Mouse (Mus musculus) midbrain, embryonic 13.5 days (tissue): ENCODE measurements around the gene Anapc10. TPM values are rescaled to one million over a fixed set of nuclear protein-coding genes. Genes with fewer than 3 reads are reported as not detected.
A peak's percentile ranks its signal among the peaks of the same experiment; 100 is the strongest.
"Not testable (repeated sequence)": the region's sequence is repeated elsewhere in the genome, so short reads cannot be mapped to it uniquely, and the experiment has no call there.

Experiments used
- ATAC-seq: fragments of 200-750 bp; cut with Nextera tagmentation; 2 replicates; pipeline ENCODE4 v1.8.0; 2017; ENCODE audit warnings: mild to moderate bottlenecking, moderate TSS enrichment, moderate library complexity
- H3K27ac ChIP-seq: fragments of 300-500 bp; sonication (generic); 2 replicates; pipeline ENCODE4 v1.5.1; 2015; ENCODE audit warnings: inconsistent platforms, mild to moderate bottlenecking, moderate library complexity
- H3K27me3 ChIP-seq: fragments of 300-500 bp; sonication (generic); 2 replicates; pipeline ENCODE4 v1.6.1; 2015; ENCODE audit warnings: mild to moderate bottlenecking, inconsistent platforms
- H3K36me3 ChIP-seq: fragments of 300-500 bp; sonication (generic); 2 replicates; pipeline ENCODE4 v1.6.1; 2015; ENCODE audit warnings: mild to moderate bottlenecking, inconsistent platforms
- H3K4me1 ChIP-seq: fragments of 300-500 bp; sonication (generic); replicated peaks from 2 replicates; pipeline ENCODE4 v1.6.1; 2015; ENCODE audit warnings: inconsistent platforms
- H3K4me2 ChIP-seq: fragments of 300-500 bp; sonication (generic); replicated peaks from 2 replicates; pipeline ENCODE4 v1.6.1; 2015; ENCODE audit warnings: moderate library complexity, mild to moderate bottlenecking, inconsistent platforms
- H3K4me3 ChIP-seq: fragments of 300-500 bp; sonication (generic); replicated peaks from 2 replicates; pipeline ENCODE4 v1.5.1; 2015; ENCODE audit warnings: mild to moderate bottlenecking, inconsistent platforms
- H3K9ac ChIP-seq: fragments of 300-500 bp; sonication (generic); replicated peaks from 2 replicates; pipeline ENCODE4 v1.6.1; 2015; ENCODE audit warnings: mild to moderate bottlenecking, inconsistent platforms
- H3K9me3 ChIP-seq: fragments of 300-500 bp; sonication (generic); 2 replicates; pipeline ENCODE4 v1.6.1; 2016; ENCODE audit warnings: mild to moderate bottlenecking, inconsistent platforms
- WGBS: fragments of 180-500 bp; shearing (Covaris S2); methylation state at CpG from one replicate; pipeline ENCODE4 v1.1.7; 2015; 5-methylcytosine and 5-hydroxymethylcytosine counted together
- polyA plus RNA-seq: library from polyadenylated mRNA; unstranded; fragments of >200 nt; fragmentation: Nextera tagmentation; extraction: Ambion mirVana; gene quantifications from 2 replicates; pipeline ENCODE4 v1.2.1, GENCODE M21; 2015

Gene Anapc10
- polyA plus RNA-seq, 1 experiment from 2014 or later, result 44.5 TPM

DNA sequence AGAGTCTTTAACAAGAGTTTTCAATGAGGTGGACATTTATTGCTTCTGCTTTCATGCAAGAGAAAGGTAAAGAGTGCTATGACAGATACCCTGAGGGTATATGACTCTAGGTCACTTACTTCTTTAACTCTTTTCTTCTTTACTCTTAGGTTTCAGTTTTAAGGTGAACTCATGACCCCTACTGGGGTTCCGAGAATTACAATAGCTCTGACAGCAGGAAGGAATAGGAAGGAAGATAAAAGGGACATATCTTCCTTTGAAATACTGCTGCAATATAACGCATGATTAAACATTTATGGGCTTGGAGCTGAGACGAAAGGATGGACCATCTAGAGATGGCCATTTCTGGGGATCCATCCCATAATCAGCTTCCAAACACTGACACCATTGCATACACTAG lies 13.0 kb downstream of the Anapc10 start:
- 66% methylated on average over 3 of the region's 3 CpGs for WGBS
- H3K4me3 ChIP-seq, result no peak overlapping the region
- H3K4me2 ChIP-seq, result no peak overlapping the region
- H3K36me3 ChIP-seq, result peaks cover 44% of the 10 kb centered on the region
- H3K9me3 ChIP-seq, result no peaks in the 10 kb centered on the region
- no peak for ATAC-seq
- H3K9ac ChIP-seq, result no peak overlapping the region
- H3K27ac ChIP-seq, result no peak overlapping the region
- no peaks in the 10 kb centered on the region for H3K4me1 ChIP-seq
- H3K27me3 ChIP-seq, result no peaks in the 10 kb centered on the region

- no peak overlapping the region for H3K9ac ChIP-seq
- 100% methylated on average over 1 of the region's 1 CpGs for WGBS
Observed at GRCm38 (mm10) chr8:79727900-79728299, 16.3 kb downstream of the Anapc10 start.

DNA sequence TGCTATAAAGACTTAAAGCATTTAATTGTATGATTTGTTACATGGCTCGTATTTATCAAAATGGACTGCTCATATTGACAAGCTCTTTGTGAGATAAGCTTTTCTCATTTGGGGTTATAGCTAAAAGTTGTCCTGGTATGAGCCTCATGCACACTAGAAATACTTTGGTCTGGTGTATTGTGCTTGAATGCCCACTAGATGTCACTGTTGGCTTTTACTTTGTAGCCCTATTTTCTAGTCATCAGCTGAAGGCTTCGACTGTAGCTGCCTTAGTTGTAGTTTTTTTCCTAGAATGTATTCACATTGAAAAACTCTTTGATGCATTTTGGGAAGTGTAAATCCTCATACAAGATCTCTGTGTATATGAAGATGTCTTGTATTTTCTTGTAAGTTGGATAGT lies 22.7 kb downstream of the Anapc10 start:
- Histone ChIP-seq H3K4me2 (no peak overlapping the region), H3K9me3 (no peaks in the 10 kb centered on the region), H3K4me1 (no peaks in the 10 kb centered on the region), H3K9ac (no peak overlapping the region), H3K27me3 (no peaks in the 10 kb centered on the region), H3K27ac (no peak overlapping the region), H3K36me3 (peaks cover 24% of the 10 kb centered on the region), H3K4me3 (no peak overlapping the region)
- peak; percentile 70; the same call in 1 of the 2 replicates for ATAC-seq
- 22% methylated on average over 2 of the region's 2 CpGs for WGBS

More at GRCm38 (mm10) chr8:79727900-79728299, 16.3 kb downstream of the Anapc10 start:
- Histone ChIP-seq H3K4me1 (no peaks in the 10 kb centered on the region), H3K4me3 (no peak overlapping the region), H3K9me3 (no peaks in the 10 kb centered on the region), H3K27ac (no peak overlapping the region), H3K36me3 (peaks cover 34% of the 10 kb centered on the region), H3K4me2 (no peak overlapping the region), H3K27me3 (no peaks in the 10 kb centered on the region)
- ATAC-seq, result no peak

DNA sequence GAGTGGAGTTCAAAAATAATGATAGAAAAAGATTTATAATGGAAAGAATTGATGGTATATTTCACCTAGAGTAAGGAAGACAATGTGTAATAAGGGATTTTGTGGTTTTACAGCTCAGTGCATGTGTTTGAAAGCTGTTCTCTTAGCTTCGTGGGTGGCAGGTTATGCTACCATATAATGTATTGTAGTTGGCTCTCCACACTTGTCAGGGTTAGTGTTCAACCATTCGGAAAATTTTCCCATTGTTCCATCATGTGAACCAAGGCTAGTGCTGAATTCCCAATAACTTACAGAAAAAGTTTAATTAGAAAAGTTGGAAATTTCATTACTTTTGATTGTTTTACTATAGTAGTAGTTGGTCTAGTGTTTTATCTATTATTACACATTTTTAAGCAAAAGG lies 36.6 kb downstream of the Anapc10 start:
- no peak overlapping the region for H3K4me3 ChIP-seq
- H3K36me3 ChIP-seq, result peaks cover 21% of the 10 kb centered on the region
- no peaks in the 10 kb centered on the region for H3K9me3 ChIP-seq
- no peaks in the 10 kb centered on the region for H3K27me3 ChIP-seq
- no peak overlapping the region for H3K27ac ChIP-seq
- 41% methylated on average over 2 of the region's 2 CpGs for WGBS
- no peaks in the 10 kb centered on the region; the same call in 1 of the 2 replicates for H3K4me1 ChIP-seq
- no peak overlapping the region for H3K9ac ChIP-seq
- no peak for ATAC-seq
- H3K4me2 ChIP-seq, result no peak overlapping the region

- ATAC-seq, result no peak
- Histone ChIP-seq H3K4me2 (no peak overlapping the region), H3K9me3 (no peaks in the 10 kb centered on the region), H3K9ac (no peak overlapping the region), H3K27ac (no peak overlapping the region), H3K4me3 (no peak overlapping the region), H3K27me3 (no peaks in the 10 kb centered on the region), H3K4me1 (no peaks in the 10 kb centered on the region; the same call in 1 of the 2 replicates), H3K36me3 (peaks cover 22% of the 10 kb centered on the region)
- WGBS, result 71% methylated on average over 4 of the region's 4 CpGs
Observed at GRCm38 (mm10) chr8:79748591-79748990, 37.0 kb downstream of the Anapc10 start.

DNA sequence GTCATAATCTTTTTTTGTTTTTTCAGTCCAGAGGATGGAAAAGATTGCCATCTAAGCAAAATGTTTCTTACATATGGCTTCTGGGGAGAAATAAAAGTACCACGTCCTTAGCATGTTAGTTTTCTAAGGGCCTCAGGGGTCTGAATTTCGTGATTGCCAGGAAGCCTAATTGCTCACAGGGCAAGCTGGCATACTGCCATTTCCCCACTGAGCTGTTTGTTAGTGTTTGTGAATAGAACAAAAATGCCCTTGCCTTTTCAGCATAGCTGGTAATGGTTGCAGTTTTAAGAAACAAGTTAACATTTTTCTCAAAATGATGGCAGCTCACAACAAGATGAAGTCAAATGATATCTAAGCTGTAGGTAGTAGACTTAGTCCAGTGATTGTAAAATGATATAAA lies 38.7 kb downstream of the Anapc10 start:
- Histone ChIP-seq H3K4me1 (no peaks in the 10 kb centered on the region; the same call in 1 of the 2 replicates), H3K36me3 (peaks cover 18% of the 10 kb centered on the region), H3K9me3 (no peaks in the 10 kb centered on the region), H3K4me2 (no peak overlapping the region), H3K4me3 (no peak overlapping the region), H3K27ac (no peak overlapping the region), H3K27me3 (no peaks in the 10 kb centered on the region), H3K9ac (no peak overlapping the region)
- 55% methylated on average over 2 of the region's 2 CpGs for WGBS
- ATAC-seq, result no peak

- not testable (repeated sequence) for H3K4me2 ChIP-seq, H3K9ac ChIP-seq, ATAC-seq, H3K27ac ChIP-seq, H3K9me3 ChIP-seq, H3K4me3 ChIP-seq, H3K4me1 ChIP-seq, H3K27me3 ChIP-seq, H3K36me3 ChIP-seq
- 84% methylated on average over 2 of the region's 2 CpGs for WGBS
Observed at GRCm38 (mm10) chr8:79794873-79795272, 83.3 kb downstream of the Anapc10 start.

GRCm38 (mm10) chr8:79796690-79797089 lies 85.1 kb downstream of the Anapc10 start:
- 78% methylated on average over 7 of the region's 7 CpGs for WGBS

DNA sequence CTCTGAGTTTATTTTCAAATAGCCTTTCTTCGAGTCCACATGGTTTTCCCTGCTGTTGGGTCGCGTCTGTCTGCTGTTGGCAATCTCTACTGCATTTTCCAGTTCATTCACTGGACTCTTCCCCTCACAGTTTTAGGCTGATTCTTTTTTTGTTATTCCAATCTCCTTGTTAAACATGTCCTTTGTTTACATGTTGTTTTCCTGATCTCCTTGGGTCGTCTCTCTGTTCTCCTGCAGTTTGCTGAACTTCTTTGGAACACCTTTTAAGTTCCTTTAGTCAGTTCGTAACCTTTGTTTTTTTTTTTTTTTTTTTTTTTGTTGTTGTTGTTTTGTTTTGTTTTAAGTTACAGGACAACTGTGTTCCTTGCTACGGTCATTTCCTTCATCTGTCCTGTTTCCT lies 92.9 kb downstream of the Anapc10 start:
- Histone ChIP-seq H3K4me2 (no peak overlapping the region), H3K4me3 (no peak overlapping the region), H3K9me3 (no peaks in the 10 kb centered on the region), H3K9ac (no peak overlapping the region), H3K36me3 (no peaks in the 10 kb centered on the region), H3K4me1 (no peaks in the 10 kb centered on the region), H3K27ac (no peak overlapping the region), H3K27me3 (no peaks in the 10 kb centered on the region)
- 87% methylated on average over 6 of the region's 6 CpGs for WGBS
- no peak for ATAC-seq

More at GRCm38 (mm10) chr8:79796690-79797089, 85.1 kb downstream of the Anapc10 start:
- Histone ChIP-seq H3K36me3 (no peaks in the 10 kb centered on the region), H3K4me2 (no peak overlapping the region), H3K4me3 (no peak overlapping the region), H3K27me3 (no peaks in the 10 kb centered on the region), H3K9ac (no peak overlapping the region), H3K27ac (no peak overlapping the region), H3K9me3 (no peaks in the 10 kb centered on the region), H3K4me1 (no peaks in the 10 kb centered on the region)
- peak; percentile 68; the same call in 1 of the 2 replicates for ATAC-seq

DNA sequence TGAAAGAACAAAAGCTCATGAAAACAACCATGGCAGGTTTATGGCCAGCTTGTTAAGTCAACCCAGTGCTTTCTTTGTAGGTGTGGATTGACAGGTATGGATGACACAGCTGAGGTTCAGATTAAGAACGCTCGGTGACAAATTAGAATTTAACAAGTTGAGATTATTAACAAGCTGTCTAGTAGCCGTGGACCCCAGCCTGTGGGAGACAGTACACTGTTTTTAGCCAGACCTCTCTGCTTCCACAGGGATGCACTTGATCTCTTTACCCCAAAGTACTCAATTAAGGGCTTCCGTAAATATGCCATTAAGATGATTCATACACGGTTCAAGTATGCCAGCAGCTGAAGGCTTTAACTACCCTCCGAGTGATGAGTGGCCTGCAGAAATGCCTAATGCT lies 95.4 kb downstream of the Anapc10 start:
- H3K9ac ChIP-seq, result no peak overlapping the region
- no peak overlapping the region for H3K4me3 ChIP-seq
- no peak for ATAC-seq
- H3K36me3 ChIP-seq, result no peaks in the 10 kb centered on the region
- no peaks in the 10 kb centered on the region for H3K27me3 ChIP-seq
- no peak overlapping the region for H3K4me2 ChIP-seq
- no peaks in the 10 kb centered on the region for H3K4me1 ChIP-seq
- no peak overlapping the region for H3K27ac ChIP-seq
- no peaks in the 10 kb centered on the region for H3K9me3 ChIP-seq
- WGBS, result 81% methylated on average over 6 of the region's 6 CpGs

- ATAC-seq, result no peak
- H3K27ac ChIP-seq, result no peak overlapping the region
Observed at GRCm38 (mm10) chr8:79826534-79826933, 114.9 kb downstream of the Anapc10 start.

More at GRCm38 (mm10) chr8:79826534-79826933, 114.9 kb downstream of the Anapc10 start:
- Histone ChIP-seq H3K9ac (no peak overlapping the region), H3K36me3 (no peaks in the 10 kb centered on the region), H3K4me2 (no peak overlapping the region), H3K4me3 (no peak overlapping the region), H3K9me3 (no peaks in the 10 kb centered on the region), H3K4me1 (peaks cover 16% of the 10 kb centered on the region), H3K27me3 (peaks cover 48% of the 10 kb centered on the region)
- 94% methylated on average over 5 of the region's 5 CpGs for WGBS
